Mouse (Mus musculus) megakaryocyte, embryonic 14.5 days (primary cell): ENCODE measurements around the gene Fam81b.

Source experiments
- FLI1 ChIP-seq: IDR thresholded peaks from 2 replicates; pipeline ENCODE4 v1.6.1; 2012; ENCODE audit warnings: low read length, inconsistent platforms, mixed read lengths
- GATA1 ChIP-seq: IDR thresholded peaks from 3 replicates; pipeline ENCODE4 v1.6.1; 2012; ENCODE audit warnings: mixed read lengths, low read length, inconsistent platforms, borderline replicate concordance

- TF ChIP-seq GATA1 (no peak), FLI1 (no peak)
Observed at GRCm38 (mm10) chr13:76178700-76179099, 126.2 kb downstream of the Fam81b start.
